Mouse (Mus musculus) embryonic facial prominence, embryonic 10.5 days (tissue): ENCODE measurements around the gene Ccdc190. TPM values are rescaled to one million over a fixed set of nuclear protein-coding genes. Genes with fewer than 3 reads are reported as not detected.

ENCODE experiments used
- DNase-seq: peaks from one replicate; pipeline ENCODE4 v3.0.0-alpha.2; 2017; ENCODE audit warnings: low spot score
- H3K27ac ChIP-seq: fragments of 300-500 bp; sonication (generic); replicated peaks from 2 replicates; pipeline ENCODE4 v1.5.1; 2016; ENCODE audit warnings: mild to moderate bottlenecking
- H3K27me3 ChIP-seq: fragments of 300-500 bp; sonication (generic); replicated peaks from 2 replicates; pipeline ENCODE4 v1.6.1; 2016; ENCODE audit warnings: low read depth, mild to moderate bottlenecking; ENCODE audit not compliant: poor library complexity, severe bottlenecking
- H3K36me3 ChIP-seq: fragments of 300-500 bp; sonication (generic); replicated peaks from 2 replicates; pipeline ENCODE4 v1.6.1; 2016; ENCODE audit warnings: mild to moderate bottlenecking, moderate library complexity
- H3K4me1 ChIP-seq: fragments of 300-500 bp; sonication (generic); 2 replicates; pipeline ENCODE4 v1.6.1; 2016
- H3K4me3 ChIP-seq: fragments of 300-500 bp; sonication (generic); 2 replicates; pipeline ENCODE4 v1.5.1; 2016; ENCODE audit warnings: mild to moderate bottlenecking, moderate library complexity
- H3K9me3 ChIP-seq: fragments of 300-500 bp; sonication (generic); 2 replicates; pipeline ENCODE4 v1.6.1; 2016; ENCODE audit warnings: mild to moderate bottlenecking
- WGBS: fragments of 180-500 bp; shearing (Covaris S2); methylation state at CpG from one replicate; pipeline ENCODE4 v1.1.7; 2016; 5-methylcytosine and 5-hydroxymethylcytosine counted together
- polyA plus RNA-seq: library from polyadenylated mRNA; unstranded; fragments of >200 nt; fragmentation: Nextera tagmentation; extraction: Ambion mirVana; gene quantifications from 2 replicates; pipeline ENCODE4 v1.2.1, GENCODE M21; 2016

Ccdc190 gene
- polyA plus RNA-seq, 1 experiment from 2014 or later: not detected

DNA sequence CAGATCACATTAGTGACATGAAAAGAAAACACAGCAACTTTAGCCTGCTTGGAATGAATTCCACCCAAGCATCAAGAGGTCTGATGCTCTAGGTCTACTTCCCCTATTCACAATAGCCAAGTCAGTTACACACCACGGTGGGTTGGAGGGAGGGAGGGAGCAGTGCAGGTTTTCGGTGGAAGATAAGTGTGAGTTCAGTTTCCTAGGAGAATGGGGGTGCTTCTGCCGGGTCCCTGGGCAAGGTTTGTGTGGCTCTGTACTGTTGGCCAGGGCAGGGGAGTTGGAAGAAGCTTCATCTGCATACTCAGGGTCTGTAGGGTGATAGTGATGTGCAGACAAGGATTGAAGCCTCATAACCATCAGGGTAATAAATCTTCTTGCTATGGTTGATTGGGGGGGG lies 17.6 kb downstream of the Ccdc190 start:
- no peaks in the 10 kb centered on the region for H3K4me1 ChIP-seq
- H3K4me3 ChIP-seq: no peak overlapping the region
- DNase-seq: no peak
- H3K9me3 ChIP-seq: 0 out of 2 replicates have a peak, but pooled peaks cover 3% of the 10 kb centered on the region
- H3K27me3 ChIP-seq: no peaks in the 10 kb centered on the region
- no peak overlapping the region for H3K27ac ChIP-seq
- 81% methylated on average over 3 of the region's 3 CpGs for WGBS
- peaks cover 10% of the 10 kb centered on the region for H3K36me3 ChIP-seq

DNA sequence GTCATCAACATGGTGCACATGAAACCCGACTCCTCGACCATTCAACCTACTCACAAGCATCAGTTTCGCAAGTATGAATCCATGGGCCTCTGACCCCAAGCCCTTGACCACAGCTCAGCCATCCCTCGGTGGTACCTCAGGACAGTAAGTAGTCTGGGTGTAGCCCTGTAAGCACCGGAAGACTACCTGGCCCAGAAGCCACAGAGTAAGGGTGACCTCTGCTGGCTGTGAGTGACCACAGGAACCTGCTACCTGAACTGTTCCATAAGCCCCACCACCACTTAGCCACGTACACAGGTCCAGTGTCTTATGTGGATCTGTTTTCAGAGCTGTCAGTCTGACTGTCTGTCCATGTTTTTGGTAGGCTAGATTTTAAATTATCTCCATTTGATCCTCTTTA lies 19.2 kb downstream of the Ccdc190 start:
- H3K27ac ChIP-seq: no peak overlapping the region
- no peak for DNase-seq
- H3K4me1 ChIP-seq: no peaks in the 10 kb centered on the region
- no peaks in the 10 kb centered on the region for H3K27me3 ChIP-seq
- H3K36me3 ChIP-seq: peaks cover 27% of the 10 kb centered on the region
- H3K9me3 ChIP-seq: 0 out of 2 replicates have a peak, but pooled peaks cover 3% of the 10 kb centered on the region
- WGBS: 72% methylated on average over 6 of the region's 6 CpGs
- no peak overlapping the region for H3K4me3 ChIP-seq

DNA sequence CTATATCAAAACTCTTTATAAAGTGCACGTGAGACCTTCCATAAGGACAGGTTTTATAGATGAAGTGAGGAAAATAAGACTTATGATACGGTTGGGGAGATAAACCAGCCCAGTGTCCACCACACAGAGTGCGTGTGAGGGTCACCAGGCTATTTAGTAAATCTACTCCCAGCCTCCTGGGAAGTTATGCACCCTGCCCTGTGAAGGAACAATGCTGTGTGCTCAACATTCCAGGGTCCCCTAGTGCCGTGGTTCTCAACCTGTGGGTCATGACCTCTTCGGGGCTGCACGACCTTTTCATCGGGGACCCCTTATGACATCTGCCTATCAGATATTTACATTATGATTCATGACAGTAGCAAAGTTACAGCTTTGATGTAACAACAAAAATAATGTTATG lies 19.8 kb downstream of the Ccdc190 start:
- Histone ChIP-seq H3K36me3 (peaks cover 33% of the 10 kb centered on the region), H3K27ac (no peak overlapping the region), H3K4me3 (no peak overlapping the region), H3K4me1 (no peaks in the 10 kb centered on the region), H3K27me3 (no peaks in the 10 kb centered on the region), H3K9me3 (0 out of 2 replicates have a peak, but pooled peaks cover 3% of the 10 kb centered on the region)
- no peak for DNase-seq
- 74% methylated on average over 7 of the region's 7 CpGs for WGBS

DNA sequence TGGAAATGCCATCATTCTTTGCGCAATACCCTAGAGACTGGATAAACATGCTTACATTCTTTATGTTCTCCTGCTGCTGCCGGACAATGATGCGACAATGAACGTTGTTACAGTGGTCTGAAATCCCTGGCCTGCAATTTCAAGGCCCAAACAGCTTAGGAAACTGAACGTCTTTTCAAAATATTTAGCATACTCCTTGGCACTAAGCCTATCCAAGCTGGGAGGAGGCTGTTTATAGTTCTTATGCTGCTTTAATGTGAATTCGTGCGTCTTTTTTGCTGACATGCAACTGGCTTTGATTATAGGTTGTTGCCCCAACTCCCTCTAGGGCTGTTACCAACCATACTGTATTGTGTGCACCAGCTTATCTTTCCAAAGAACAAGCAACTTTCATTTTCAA lies 20.4 kb downstream of the Ccdc190 start:
- H3K36me3 ChIP-seq: peaks cover 39% of the 10 kb centered on the region
- H3K27ac ChIP-seq: no peak overlapping the region
- no peak overlapping the region for H3K4me3 ChIP-seq
- 79% methylated on average over 7 of the region's 7 CpGs for WGBS
- no peaks in the 10 kb centered on the region for H3K4me1 ChIP-seq
- no peaks in the 10 kb centered on the region for H3K27me3 ChIP-seq
- 0 out of 2 replicates have a peak, but pooled peaks cover 3% of the 10 kb centered on the region for H3K9me3 ChIP-seq
- DNase-seq: no peak

DNA sequence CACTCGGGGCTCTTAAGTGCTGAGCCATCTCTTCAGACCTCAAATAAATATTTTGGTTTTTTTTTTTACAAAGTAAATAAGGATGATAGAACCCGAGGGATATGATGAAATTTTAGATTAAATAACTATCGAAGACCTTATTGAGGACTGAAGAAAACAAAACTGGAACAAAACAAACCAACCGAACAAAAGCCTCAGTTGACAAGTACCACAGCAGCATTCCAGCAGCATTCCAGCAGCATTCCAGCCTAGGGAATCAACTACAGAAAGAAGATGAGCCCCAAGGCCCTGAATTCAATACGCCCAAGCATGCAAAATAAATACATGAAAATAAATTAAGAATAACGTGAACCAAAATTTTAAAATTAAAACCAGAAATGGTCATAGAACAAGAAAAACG lies 21.5 kb downstream of the Ccdc190 start:
- Histone ChIP-seq H3K4me3 (no peak overlapping the region), H3K9me3 (no peaks in the 10 kb centered on the region), H3K27me3 (no peaks in the 10 kb centered on the region), H3K4me1 (no peaks in the 10 kb centered on the region), H3K27ac (no peak overlapping the region), H3K36me3 (peaks cover 50% of the 10 kb centered on the region)
- WGBS: 60% methylated on average over 7 of the region's 7 CpGs
- DNase-seq: no peak

DNA sequence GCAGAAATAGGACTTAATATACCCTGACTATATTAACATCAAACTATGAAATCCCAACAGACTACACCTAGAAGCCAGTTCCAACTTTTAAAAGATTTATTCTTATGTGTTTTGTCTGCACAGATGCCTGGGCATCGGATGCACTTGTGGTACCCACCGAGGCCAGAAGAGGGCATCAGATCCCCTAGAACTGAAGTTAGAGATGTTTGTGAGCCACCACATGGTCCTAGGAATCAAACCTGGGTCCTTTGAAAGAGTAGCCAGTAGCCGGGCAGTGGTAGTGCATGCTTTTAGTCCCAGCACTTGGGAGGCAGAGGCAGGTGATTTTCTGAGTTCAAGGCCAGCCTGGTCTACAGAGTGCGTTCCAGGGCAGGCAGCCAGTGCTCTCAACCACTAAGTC lies 22.2 kb downstream of the Ccdc190 start:
- H3K36me3 ChIP-seq: peaks cover 57% of the 10 kb centered on the region
- H3K27me3 ChIP-seq: no peaks in the 10 kb centered on the region
- no peak overlapping the region for H3K27ac ChIP-seq
- peak; percentile 24 for DNase-seq
- no peaks in the 10 kb centered on the region for H3K4me1 ChIP-seq
- no peak overlapping the region for H3K4me3 ChIP-seq
- WGBS: 85% methylated on average over 4 of the region's 4 CpGs
- H3K9me3 ChIP-seq: no peaks in the 10 kb centered on the region

DNA sequence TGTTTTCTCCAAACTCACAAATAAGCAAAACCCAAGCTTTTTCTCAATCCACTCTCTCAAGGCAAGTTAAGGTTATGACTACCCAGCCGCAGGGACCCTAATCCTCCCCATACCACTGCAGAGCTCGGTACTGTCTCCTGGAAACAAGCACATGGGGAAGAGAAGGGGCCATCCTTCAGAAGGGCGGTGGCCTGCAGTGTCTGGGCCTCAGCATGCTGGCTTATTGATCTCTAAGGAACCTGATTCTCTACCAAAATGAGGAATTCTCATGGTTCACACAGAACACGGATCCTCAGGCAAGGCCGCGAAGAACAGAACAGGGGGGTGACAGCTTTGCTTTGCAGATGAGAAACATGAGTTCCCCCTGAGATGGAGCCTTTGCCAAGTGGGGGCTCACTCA lies 23.1 kb downstream of the Ccdc190 start:
- 92% methylated on average over 6 of the region's 6 CpGs for WGBS
- no peak overlapping the region for H3K4me3 ChIP-seq
- no peak overlapping the region for H3K27ac ChIP-seq
- peaks cover 66% of the 10 kb centered on the region for H3K36me3 ChIP-seq
- no peak for DNase-seq
- no peaks in the 10 kb centered on the region for H3K4me1 ChIP-seq
- no peaks in the 10 kb centered on the region for H3K9me3 ChIP-seq
- H3K27me3 ChIP-seq: no peaks in the 10 kb centered on the region

DNA sequence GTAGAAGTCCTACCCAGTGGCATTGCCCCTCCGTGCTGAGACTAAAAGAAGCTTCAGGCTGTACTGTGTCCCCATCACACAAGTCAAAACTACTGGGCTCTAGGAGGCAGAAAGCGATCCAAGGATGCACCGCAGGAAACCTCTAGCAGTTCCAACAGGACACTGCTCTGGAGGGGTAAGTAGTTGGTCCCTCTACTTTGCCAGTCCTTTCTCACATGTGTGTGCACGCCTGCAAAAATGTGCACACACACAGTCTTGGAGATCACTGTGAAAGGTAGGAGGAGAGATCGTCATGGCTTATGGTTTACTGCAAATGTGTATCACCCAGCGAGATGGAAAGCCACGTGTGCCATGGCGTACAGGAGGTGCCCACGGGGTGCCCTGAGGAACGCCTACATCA lies 24.2 kb downstream of the Ccdc190 start:
- Histone ChIP-seq H3K27ac (no peak overlapping the region), H3K36me3 (peaks cover 77% of the 10 kb centered on the region), H3K4me1 (no peaks in the 10 kb centered on the region), H3K27me3 (no peaks in the 10 kb centered on the region), H3K4me3 (no peak overlapping the region), H3K9me3 (no peaks in the 10 kb centered on the region)
- 95% methylated on average over 10 of the region's 10 CpGs for WGBS
- no peak for DNase-seq

DNA sequence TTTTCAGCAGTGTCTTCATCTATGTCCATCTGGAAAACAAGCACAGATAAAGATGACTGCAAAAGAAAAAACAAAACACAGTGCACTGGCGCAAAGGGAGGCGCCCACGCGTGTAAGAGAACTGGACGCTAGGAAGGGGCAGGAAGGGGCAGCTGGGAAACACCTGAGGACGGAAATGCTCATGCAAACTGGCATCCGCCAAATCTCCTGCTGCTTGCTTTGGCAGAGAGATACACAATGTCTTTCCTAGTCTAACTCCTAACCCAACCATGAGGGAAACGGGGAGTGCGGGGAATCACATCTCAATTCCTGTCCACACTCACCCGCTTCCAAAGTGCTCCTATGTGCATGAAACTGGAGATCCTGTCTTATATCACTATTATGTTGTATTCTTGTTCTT lies 24.7 kb downstream of the Ccdc190 start:
- no peak overlapping the region for H3K4me3 ChIP-seq
- peaks cover 82% of the 10 kb centered on the region for H3K36me3 ChIP-seq
- no peak for DNase-seq
- H3K27me3 ChIP-seq: no peaks in the 10 kb centered on the region
- no peaks in the 10 kb centered on the region for H3K9me3 ChIP-seq
- H3K27ac ChIP-seq: no peak overlapping the region
- no peaks in the 10 kb centered on the region for H3K4me1 ChIP-seq
- WGBS: 97% methylated on average over 10 of the region's 10 CpGs

DNA sequence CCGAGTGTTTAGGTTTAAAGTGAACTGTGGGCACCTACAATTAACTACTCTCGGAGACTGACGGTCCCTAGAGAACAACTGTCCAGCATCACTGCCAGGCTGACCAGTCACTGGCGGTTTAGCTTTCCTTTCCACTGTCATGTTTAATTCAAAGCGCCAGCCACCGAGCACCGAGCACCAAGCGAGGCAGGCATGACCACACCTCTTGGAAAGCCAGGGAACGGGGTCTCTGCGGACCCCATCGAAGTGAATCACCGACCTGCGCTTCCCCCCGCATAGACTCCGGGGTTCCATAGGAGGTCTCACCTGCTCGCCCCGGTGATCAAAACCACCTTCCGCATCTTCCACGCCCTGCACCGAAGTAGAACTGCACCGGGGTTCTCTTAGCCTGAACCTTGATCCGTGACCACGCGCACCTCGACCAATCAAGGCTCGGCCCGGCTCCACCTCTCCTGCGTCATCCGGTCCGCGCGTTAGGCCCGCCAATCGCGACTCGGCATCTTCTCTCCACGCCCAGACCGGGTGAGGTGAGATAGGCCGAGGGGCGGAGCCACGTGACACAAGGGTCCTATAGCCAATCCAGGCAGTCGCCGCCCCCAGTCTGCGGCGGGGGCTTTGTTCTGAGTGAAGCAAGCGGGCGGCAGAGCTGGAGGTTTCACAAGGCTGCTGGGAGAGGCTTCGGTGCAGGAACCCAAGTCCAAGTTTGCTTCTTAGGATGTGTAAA lies 40.5 kb downstream of the Ccdc190 start, which contains the start of gene Hsd17b7:
Gene Hsd17b7 (minus strand): TSS at position 450 of the 724 bp plus-strand sequence.
- Histone ChIP-seq H3K9me3 (no peaks in the 10 kb centered on the region), H3K4me1 (peaks cover 18% of the 10 kb centered on the region), H3K4me3 (peak within 1 kb of the TSS; percentile 79), H3K27me3 (no peaks in the 10 kb centered on the region), H3K27ac (peak within 1 kb of the TSS; percentile 86), H3K36me3 (peaks cover 41% of the 10 kb centered on the region)
- DNase-seq: peak; percentile 100
- under 1% methylated on average over 48 of the region's 48 CpGs for WGBS

DNA sequence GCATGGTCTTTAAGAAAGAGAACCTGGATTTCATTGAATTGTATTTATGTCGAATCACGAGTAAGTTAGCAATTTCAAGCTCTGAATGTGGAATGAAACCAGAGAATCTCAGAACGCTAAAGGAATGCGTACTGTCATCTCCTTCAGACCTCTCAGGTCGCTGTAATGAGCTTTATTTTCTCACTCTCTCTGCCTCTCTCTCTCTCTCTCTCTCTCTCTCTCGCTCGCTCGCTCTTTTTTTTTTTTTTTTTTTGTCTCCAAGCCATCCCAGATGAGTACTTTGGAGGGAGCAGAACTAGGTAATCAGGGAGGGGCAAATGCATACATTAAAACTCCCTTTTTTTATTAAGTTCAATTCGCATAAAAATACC lies 41.1 kb downstream of the Ccdc190 start:
- Histone ChIP-seq H3K4me3 (peak overlapping the region; percentile 79), H3K4me1 (peaks cover 18% of the 10 kb centered on the region), H3K27me3 (no peaks in the 10 kb centered on the region), H3K9me3 (no peaks in the 10 kb centered on the region), H3K27ac (peak overlapping the region; percentile 86), H3K36me3 (peaks cover 35% of the 10 kb centered on the region)
- DNase-seq: no peak
- under 1% methylated on average over 9 of the region's 9 CpGs for whole genome bisulfite sequencing

DNA sequence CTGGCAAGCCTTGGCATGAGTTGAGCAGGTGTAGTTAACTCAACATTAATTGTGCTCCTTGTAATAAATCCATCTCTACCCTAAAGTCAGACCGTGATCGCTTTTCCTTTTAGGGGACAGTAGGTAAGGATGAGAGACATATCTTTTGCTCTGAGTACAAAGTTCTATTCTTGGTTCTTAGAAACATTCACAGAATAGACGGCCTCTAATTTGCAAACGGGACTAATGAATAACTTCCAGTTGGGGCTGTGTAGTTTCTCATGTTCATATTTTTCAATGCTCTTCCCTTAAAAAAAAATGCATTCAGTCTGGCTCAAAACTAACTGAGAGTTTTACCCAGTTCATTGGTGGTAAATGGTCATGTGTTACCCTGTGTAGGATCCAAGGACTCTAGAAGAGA lies 42.5 kb downstream of the Ccdc190 start:
- Histone ChIP-seq H3K27me3 (no peaks in the 10 kb centered on the region), H3K9me3 (no peaks in the 10 kb centered on the region), H3K27ac (no peak overlapping the region), H3K4me1 (peaks cover 18% of the 10 kb centered on the region), H3K36me3 (peaks cover 25% of the 10 kb centered on the region), H3K4me3 (no peak overlapping the region)
- WGBS: 96% methylated on average over 4 of the region's 4 CpGs
- no peak for DNase-seq

DNA sequence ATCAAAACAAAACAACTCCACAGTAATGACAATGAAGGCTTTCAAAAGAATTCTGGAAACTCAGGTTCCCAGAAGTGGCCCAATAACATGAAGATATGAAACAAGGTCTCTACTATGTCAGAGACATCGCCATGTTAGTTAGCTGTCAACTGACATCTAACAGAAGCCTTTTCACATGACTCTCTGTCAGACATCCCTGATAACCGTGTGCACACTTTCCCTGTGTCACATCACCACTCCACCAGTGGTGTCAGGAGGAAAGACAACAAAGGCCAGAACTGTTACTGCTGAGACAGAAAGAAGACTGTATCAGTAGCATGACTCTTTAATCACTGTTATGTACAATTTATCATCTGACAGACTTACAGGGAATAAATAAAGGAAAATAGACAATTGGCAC lies 43.5 kb downstream of the Ccdc190 start:
- 86% methylated on average over 2 of the region's 2 CpGs for WGBS
- H3K4me3 ChIP-seq: no peak overlapping the region
- peaks cover 24% of the 10 kb centered on the region for H3K36me3 ChIP-seq
- H3K27ac ChIP-seq: no peak overlapping the region
- no peaks in the 10 kb centered on the region for H3K27me3 ChIP-seq
- no peak for DNase-seq
- no peaks in the 10 kb centered on the region for H3K9me3 ChIP-seq
- H3K4me1 ChIP-seq: peaks cover 18% of the 10 kb centered on the region
